Mouse (Mus musculus) ZHBTc4 (cell line): Measurements from ENCODE around the gene Sh3bp5.

Source experiments
- DNase-seq: peaks from one replicate; pipeline ENCODE4 v3.0.0-alpha.2; 2011; ENCODE audit warnings: low read depth, low spot score

Sh3bp5 gene

DNA sequence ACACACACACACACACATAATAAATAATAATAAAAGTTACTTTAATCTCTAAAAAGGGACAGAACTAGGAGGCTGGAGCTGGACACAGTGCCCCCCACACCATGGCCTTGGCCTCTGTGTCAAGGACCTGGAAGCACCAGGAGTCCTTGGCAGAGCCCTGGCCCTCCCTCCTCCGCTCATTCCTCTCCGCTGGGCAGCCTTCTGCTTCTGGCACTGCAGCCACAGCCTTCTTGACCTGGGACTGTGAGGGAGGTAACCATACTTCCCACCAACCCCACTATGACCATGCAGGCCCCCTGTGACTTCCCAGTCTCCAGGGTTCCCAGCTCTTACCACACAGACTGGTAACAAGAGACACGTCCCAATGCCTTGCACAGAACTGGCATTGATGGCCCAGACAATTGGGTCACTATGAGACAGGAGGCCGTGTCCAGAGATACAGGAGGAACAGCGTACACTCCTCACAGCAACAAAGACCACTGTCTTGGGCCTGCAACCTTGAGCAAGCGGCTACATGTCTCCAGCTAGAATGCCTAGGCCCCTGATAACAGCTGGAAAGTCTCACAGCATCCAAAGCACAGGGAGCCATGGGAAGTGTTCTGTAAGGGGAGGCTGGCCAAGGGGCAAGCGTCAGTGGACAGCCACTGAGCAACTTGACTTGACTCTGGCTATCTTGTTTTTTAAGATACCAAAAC, 41.8 kb downstream of the Sh3bp5 start:
- DNase-seq = no peak

DNA sequence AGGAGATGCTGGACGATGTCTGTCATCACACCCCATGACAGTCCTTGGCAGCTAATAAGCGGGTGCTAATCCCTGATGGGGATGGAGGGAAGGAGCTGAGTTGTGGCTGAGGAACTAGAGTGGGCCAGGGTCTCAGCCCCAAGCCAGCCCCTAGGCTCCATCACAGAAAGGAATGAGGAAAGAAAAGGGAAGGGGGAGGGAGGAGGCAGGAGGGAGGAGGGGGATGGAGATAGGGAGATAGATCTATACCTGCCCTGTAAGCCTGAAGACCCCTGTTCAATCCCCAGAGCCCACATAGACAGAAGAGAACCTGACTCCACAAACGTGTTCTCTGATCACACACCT, 42.4 kb downstream of the Sh3bp5 start:
- DNase-seq = no peak

DNA sequence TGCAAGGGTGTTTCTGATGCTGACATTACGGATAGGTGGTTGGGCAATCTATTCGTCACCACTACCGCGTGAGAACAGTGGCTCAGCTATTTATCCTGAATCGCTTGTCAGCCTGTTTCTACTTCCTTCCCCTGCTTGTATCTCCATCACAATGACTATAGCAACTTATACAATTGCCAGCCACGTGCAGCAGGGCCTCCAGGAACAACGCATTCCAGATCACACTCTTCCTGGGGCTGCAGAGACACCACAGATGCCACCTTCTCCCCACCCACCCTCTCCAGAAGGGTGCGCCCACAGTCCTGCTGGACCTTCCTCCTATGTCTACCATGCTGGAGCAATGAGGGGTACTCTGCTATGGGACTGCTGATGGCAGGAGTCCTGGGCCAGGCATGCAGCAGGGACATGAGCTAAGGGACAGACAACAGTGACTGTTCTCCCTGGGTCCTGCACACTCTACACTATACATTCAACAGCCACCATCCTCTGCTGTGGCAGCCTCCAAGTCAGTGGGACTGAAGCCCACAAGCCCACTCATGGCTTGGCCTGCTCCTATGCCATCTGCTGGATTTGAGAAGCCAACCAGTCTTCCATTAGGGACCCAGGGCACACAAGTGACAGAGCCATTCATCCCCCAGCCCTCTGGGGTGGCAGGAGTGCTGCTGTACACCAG, 42.9 kb downstream of the Sh3bp5 start:
- DNase-seq = peak; percentile 27

DNA sequence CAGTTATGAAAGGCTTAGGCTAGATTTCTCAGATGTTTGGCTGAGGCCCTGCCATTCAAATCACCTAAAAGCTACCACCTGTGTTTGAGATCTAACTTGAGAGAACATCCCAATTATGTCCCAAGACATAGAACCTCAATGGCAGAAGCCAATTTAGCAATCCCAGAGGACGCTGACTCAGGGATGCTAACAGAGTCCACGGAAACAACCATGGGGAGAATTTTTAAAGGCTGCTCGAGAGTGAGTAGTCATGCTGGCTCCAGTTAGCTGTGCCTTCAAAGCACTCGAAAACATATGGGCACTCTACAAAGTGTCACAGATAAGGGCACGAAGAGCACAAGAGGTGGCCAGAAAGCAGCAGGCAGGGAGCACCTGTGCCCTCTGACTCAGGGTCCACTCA, 43.6 kb downstream of the Sh3bp5 start:
- no peak for DNase-seq

DNA sequence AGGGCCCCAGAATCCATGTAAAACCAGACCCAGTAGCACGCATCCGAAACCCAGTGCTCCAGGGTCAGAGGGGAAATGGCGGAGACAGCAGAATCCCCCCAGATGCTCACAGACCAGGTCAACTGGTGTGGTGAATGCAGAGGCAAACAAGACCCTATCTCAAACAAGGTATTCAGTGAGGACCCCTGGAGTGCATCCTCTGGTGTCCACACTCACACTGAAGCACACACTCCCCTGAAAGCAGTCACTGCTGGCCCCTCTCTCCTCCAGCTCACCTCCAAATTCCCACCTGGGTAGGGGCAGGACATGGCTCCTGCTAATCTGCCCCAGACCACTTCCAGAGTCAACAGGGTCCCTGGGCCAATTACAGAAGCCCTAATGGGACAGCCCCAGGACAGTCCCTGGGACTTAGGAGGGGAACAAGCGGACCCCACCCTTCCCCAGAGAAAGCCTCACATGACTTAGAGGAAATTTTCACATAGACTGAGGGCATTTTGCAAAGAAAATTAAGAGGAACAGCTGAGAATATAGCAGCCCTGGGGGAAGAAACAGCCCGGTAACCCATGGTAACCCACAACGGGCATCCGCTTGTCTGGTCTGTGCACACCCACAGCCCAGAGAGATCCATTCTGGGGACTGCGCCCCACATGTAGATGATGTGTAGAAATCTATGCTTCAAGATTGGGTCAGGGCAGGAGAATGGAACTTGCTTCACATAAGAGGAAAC, 46.3 kb downstream of the Sh3bp5 start:
- DNase-seq = no peak

DNA sequence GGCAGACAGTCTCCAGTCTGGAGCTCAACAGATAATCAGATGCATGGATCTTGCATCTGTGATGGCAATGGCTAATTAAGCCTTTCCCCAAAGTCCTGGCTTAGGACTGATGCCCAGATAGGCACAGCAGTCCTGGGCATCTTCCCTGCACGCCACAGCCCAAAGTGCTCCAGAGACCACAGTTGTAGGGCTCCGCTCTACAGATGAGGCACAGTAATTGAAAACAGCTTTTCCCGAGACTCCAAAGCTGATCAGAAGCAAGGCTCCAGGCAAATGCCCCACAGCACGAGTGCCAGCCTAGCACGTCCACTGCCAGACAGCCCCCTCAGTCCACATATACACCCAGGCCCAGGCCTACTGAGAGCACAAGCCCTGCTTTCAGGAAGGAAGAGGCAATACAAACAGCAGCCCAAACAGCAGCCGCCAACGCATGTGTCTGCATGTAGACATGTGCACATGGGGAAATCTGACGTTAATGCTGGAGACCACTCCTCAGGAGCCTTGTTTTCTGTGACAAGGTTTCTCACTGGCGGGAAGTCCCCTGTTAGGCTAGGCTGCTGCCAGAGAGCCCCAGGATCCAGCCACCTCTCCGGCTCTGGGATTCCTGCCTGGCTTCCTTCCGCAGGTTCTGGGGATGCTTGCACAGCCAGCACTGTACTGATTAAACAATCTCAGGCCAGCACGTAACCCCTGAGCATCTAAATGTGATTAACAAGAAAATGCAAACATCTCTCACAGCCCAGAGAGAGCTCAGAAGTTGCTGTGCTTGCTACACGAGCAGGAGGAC, 47.6 kb downstream of the Sh3bp5 start:
- DNase-seq = no peak

DNA sequence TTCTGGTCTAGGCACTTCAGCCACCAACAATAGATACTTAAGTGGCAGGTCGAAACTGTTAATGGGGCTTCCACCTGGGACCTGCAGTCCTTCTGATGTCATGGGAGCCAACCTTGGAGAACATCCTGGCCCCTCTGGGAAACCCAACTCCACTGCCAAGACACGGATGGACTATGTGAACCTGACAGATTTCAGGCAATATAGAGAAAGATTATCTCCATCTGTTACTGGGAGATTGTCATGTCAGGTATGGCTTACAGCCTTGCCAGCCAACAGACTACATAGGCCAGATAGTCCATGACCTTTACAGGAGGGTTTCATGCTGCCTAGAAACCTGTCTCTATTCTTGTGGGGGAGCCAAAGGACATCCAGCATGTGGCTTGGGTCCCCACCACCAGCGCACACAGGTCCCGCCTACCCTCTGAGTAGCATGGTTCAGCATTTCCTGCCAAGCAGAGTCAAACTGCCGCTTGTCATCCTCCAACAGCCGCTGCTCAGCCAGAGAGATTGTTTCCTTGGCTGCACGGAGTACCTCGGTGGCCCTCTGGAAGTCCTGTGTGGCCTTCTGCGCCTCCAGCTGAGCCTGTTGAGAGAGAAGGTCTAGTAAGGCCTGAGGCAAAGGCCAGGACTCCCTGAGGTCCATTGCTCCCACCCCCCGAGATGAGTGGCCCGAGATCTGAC, 48.4 kb downstream of the Sh3bp5 start:
- DNase-seq = no peak

DNA sequence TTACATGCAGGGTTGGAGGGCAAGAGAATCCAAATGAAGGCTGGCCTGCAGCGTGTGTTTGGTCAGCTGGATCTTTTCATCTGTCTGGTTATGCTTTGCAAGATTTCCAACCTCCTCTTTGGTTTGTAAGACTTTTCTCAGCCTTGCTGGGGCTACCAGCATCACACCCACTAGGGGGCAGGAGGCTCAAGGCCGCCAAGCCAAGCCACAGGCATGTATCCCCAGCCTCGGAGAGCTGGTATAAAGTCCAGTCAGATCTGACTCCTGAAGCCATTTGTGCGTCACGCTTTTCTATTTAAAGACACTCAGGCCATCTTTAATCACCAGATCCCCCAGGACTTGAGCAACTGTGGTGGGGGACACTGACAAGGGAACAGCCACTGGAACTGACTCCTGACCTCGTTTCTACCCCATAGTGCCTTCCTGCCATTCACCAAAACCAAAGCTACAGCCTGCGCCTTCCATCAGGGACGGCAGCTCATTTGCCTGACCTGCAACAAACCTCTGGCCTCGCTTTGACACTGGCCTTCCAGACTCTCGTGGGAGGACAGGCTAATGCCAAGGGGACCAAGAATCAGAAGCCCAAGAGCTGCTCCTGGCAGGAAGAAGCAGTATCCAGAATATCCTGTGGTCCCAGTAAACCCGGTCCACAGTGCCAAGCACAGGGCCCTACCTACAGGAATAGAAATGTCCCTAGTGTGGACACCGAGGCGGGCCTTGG, 49.7 kb downstream of the Sh3bp5 start:
- DNase-seq = peak; percentile 66

DNA sequence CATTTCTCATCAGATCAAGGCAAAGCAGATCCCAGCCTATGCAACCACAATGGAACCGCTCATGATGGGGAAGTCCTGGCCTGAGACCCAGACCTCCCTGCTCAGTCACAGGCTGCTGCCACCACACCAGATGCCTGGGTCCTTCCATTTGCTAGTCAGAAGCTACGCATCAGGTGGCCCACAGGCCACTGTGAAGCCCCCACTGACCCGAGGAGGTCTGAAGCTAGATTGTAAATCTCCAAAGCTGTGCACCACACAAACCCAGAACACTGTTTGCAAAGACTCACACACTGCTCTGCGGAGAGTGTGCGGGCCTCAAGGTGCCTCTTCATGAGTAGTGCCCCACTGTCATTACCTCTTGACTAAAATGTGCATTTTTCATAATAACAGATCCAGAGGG, 50.5 kb downstream of the Sh3bp5 start:
- DNase-seq = no peak

DNA sequence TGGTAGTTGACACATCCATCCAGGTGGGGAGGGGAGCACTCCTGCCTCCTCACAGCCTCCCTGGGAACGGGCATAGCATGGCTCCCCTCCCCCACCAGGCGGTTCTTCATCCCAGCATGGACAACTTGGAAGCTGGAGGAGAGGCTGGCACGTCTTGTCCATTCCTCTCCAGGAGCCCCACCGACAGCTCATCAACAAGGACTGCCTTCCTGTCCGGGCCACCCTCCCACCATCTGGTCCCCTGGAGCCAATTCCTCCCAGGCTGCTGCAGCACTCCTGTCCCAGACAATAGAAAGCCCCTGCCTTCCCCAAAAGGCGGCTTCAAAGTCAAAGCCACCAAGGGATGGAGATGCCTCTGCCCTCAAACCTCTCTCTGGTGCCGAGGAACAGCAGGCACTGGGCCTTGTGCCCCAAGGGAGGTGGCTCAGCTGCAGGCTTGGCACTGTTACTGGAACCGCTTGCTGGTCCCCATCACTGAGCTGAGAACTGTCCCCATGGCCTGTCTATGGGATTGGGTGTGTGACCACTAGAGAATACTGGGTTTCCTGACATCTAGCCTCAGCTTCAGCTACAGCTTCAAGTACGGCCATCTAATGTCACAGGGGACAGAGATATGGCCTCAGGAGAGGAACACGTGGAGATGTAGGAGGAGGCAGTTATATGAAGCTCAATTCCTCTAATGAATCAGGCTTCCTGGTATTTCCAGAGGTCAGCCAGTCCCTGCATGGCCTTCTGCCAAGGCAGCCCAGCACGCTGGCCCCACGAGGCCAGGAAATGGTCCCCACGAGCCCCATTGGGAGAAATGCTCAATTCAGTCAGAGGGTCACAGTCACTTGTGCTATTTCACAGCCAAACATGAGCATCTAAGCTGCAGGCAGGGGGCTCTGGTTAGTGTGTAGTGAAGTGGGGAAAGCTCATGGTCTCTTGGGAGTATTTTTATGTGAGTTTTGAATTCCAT, 51.2 kb downstream of the Sh3bp5 start:
- DNase-seq = no peak

DNA sequence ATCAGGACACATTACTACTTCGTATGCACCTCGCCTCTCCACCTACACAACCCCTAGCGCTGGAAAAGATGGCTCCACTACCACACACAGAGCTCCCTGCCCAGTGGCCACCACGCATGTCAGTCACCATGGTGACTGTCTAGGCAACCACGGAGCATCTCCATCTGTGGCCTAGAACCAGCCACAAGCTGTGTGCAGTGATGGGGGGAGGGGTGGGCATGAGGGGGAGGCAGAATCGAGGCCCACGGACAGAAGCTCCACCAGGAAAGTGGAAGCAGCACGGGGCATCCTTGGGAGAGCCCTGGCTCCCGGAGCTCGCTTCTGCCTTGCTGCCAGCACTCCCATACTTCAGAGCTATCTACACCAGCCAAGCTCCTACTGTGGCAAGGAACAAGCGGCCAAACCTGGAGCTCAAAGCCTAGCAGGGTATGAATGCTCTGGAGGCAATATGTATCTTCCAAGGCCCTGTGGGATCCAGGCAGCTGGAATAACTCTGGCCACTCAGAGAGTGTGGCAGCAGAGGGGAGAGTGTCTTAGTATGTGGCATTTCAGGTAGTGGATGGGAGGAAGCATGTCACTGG, 52.3 kb downstream of the Sh3bp5 start:
- no peak for DNase-seq

DNA sequence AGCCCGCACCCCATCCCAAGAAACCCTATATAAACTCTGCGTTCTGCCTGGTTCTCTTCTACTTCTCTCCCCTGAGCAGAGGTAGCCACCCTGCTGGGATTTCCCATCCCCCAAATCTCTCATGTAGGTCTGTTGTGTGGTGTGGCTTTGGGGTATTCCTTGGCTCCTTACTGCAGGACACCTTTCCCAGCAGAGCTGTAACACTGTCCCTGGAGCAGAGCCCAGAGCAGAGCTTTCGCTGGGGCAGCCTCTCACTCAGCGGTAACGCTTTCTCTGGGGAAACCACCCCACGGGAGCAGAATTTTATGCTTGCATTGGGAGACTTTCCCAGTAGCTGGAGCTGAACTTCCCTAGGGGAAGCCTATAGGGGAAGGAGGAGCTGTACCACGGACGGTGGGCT, 53.6 kb downstream of the Sh3bp5 start:
- no peak for DNase-seq

DNA sequence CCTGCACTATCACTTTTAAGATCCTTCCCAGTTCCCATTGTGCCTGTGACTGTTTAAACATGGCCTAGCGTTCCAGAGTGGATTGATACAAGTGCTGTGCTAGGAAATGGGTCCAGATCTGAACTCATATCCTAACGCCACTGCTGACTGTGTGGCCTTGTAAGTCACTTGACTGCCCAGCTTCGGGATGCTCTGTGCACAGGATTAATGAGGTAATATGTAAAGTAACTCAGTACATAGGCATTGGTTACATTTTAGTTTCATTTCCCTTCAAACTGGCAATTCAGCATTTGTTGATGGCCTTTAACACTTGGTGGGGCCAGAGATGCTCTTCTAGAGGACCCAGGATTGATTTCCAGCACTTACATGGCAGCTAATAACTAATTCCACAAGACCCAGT, 59.5 kb downstream of the Sh3bp5 start:
- no peak for DNase-seq

DNA sequence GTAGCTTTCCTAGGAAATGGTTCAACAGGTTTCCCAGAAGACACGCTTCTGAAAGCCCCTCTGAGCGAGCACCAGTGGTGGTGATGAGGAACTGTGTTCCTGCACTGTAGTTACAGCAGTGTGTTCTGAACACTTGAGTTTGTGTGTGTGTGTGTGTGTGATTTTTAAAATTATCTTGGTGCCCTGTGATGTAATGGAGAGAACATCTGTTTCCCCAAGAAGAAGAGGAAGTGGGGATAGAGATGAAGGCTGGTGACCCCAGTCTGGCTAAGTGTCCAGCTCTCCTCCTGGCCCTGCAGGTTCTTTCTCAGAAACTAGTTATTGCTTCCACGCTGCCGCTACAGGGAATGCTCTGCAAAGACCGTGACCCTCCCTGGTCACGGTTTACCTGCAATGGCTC, 61.5 kb downstream of the Sh3bp5 start:
- no peak for DNase-seq

DNA sequence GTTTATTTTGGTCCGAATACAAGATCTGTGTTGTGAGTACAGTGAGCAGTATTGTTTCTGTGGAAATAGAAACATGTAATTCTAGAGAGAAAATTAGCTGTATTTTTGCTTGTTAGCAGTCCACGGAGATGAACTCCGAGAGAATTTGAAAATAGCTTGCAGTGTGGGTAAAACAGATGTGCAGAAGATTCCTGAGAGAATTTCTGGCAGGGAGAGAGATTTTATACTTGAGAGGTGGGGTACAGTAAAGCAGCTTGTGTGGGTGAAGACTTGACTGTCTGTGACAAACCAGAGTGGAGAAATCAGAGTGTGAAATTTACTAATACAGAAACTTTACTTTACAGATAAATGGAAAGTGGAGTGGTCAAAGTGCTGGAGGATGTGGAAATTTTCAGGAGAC, 66.5 kb downstream of the Sh3bp5 start:
- DNase-seq = no peak

DNA sequence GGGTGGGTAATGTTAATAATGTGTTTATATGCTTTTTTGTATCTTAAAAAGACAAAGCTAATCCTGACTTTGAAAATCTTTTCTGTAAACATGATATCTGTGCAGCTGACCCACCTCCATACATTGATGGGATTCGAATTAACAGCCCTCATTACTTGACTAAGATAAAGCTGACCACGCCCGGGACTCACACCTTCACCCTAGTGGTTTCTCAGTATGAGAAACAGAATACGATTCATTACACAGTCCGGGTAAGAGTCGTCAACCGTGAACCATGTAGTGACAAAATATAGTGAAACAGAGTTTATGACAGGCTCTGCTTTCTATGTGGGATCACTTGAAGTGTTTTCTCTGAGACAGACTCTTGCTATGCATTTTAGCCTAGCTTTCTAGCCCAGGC, 67.9 kb downstream of the Sh3bp5 start:
- no peak for DNase-seq

DNA sequence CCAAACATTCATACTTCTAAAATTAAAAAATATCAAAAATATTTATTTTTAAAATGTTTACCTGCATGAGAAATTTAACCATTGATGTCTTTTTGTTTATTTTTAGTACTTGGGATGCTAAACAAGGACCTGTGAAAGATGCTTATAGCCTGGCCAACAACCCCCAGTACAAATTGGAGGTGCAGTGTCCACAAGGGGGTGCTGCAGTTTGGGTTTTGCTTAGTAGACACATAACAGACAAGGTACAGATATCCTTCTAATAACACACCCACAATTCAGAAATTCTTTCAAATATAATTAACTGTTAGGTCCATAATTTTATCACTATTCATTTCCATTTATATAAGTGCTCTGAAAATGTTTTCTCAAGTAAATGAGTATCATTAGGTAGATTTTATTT, 70.5 kb downstream of the Sh3bp5 start:
- DNase-seq = peak; percentile 65

DNA sequence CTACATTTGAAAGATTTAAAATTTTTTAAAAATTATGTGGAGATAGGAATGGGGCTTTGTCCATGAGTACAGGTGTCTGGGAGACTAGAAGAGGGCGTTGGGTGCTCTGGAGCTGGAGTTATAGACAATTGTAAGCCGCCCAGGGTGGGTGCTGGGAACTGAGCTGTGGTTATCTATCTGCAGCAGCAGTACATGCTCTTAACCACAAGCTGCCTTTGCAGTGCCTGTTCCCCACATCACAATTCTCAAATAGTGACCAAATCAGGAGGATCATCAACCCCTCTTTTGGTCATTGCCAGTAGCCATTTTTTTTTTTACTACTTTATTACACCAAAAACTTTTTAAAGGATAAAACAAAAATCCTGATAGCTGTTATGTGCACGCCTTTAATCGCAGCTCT, 71.3 kb downstream of the Sh3bp5 start:
- DNase-seq = no peak

DNA sequence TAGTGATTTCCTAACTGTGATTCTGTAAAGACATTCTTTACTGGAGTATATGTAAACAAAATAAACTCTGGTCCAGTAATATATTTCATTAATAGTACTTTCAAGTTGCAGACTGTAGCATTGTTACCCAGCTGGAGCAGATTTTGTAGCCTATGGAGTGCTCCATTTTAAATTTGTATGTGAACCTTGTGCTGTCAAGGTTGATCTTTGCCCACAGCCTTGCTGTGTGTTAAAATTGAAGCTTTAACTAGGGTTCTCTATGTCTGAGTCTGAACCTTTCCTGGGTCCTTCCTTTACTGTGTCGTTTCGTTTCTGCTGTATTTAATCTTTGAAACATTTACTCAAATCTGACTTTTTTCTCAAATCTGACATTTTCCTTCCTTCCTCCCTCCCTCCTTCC, 73.6 kb downstream of the Sh3bp5 start:
- no peak for DNase-seq

DNA sequence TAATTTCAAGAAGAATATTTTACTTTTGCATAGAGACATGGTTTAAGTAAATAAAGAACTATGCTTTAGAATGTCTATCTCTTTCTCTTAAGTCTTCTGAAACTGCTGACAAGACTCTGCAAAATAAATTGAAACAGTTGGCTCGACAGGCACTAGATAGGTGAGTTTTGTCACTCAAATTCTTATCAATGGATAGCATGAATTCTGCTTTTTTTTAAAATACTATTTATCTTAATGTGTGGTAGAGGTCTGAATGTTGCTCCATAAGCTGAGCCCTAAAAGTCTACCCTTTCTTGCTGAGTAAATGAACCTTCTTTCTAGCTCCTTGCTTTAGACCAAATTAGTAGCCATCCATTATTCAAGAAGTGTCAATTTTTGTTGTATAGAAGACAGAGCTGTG, 90.5 kb downstream of the Sh3bp5 start:
- DNase-seq = no peak
